Mouse (Mus musculus): ENCODE measurements around the gene Stk10. TPM values are rescaled to one million over a fixed set of nuclear protein-coding genes. Genes with fewer than 3 reads are reported as not detected.

Gene Stk10
- polyA plus RNA-seq, 1 experiment from 2014 or later, result 2.3 TPM

DNA sequence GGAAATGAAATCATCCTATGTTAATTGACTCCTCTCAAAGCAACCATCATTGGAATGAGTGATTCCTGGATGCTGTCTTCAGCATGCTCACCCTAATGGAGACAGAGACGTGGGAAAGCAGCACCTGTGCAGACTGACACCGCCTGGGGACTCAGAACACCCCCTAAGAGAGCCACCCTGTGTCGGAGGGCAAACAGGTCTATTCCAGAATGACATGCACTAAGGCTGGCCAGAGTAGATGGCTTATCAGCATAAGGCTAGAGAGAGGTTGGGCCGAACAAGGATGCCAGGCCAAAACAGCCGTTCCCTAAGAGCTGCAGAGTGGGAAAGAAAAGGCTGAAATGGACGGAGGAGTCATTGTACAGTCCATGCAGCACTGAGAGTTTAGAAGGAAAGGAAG is 93.0 kb downstream of the Stk10 start:
- no peaks in the 10 kb centered on the region for H3K4me1 ChIP-seq (replicated peaks; ENCODE audit: control insufficient read depth, insufficient read depth, low read length)
- no peak for DNase-seq (ENCODE audit: low spot score)
- 85% methylated on average over 6 of the region's 6 CpGs for WGBS
- no peak overlapping the region for H3K4me3 ChIP-seq (ENCODE audit: low read depth, low read length)
- H3K27ac ChIP-seq (ENCODE audit: low read depth, low read length), result no peak overlapping the region
- H3K4me2 ChIP-seq (replicated peaks; ENCODE audit: low read depth, low read length), result no peak overlapping the region
- no peak for ATAC-seq (ENCODE audit: low FRiP score)
- H3K27me3 ChIP-seq (ENCODE audit: control insufficient read depth, insufficient read depth, low read length), result no peaks in the 10 kb centered on the region
- H3K9me3 ChIP-seq (ENCODE audit: control insufficient read depth, low read length), result no peaks in the 10 kb centered on the region
- H3K9ac ChIP-seq (ENCODE audit: low read depth, low read length), result no peak overlapping the region
- H3K36me3 ChIP-seq (ENCODE audit: control insufficient read depth, insufficient read depth, low read length), result no peaks in the 10 kb centered on the region

DNA sequence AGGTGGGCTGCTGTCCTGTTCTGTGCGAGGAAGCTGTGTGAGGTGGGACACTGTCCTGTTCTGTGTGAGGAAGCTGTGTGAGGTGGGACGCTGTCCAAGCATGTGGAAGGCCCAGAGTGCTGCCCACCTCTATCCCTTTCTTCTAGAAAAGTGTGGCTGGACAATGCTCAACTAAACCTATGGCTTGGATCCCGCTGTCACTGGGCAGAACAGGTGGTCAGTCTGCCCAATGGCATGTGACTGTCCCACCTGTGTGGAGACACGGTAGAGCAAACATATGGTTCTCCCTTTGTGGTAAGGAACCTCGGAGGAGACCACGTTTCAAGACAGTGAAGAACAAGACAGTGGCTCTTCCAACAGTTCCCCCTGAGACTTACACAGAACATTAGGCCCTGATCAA is 94.8 kb downstream of the Stk10 start:
- WGBS, result 80% methylated on average over 6 of the region's 6 CpGs
- no peaks in the 10 kb centered on the region for H3K27me3 ChIP-seq (ENCODE audit: control insufficient read depth, insufficient read depth, low read length)
- ATAC-seq (ENCODE audit: low FRiP score) (no peak), DNase-seq (ENCODE audit: low spot score) (no peak)
- H3K9ac ChIP-seq (ENCODE audit: low read depth, low read length), result no peak overlapping the region
- H3K9me3 ChIP-seq (ENCODE audit: control insufficient read depth, low read length), result no peaks in the 10 kb centered on the region
- no peak overlapping the region for H3K4me3 ChIP-seq (ENCODE audit: low read depth, low read length)
- no peaks in the 10 kb centered on the region for H3K4me1 ChIP-seq (replicated peaks; ENCODE audit: control insufficient read depth, insufficient read depth, low read length)
- no peak overlapping the region for H3K27ac ChIP-seq (ENCODE audit: low read depth, low read length)
- H3K36me3 ChIP-seq (ENCODE audit: control insufficient read depth, insufficient read depth, low read length), result no peaks in the 10 kb centered on the region
- no peak overlapping the region for H3K4me2 ChIP-seq (replicated peaks; ENCODE audit: low read depth, low read length)

DNA sequence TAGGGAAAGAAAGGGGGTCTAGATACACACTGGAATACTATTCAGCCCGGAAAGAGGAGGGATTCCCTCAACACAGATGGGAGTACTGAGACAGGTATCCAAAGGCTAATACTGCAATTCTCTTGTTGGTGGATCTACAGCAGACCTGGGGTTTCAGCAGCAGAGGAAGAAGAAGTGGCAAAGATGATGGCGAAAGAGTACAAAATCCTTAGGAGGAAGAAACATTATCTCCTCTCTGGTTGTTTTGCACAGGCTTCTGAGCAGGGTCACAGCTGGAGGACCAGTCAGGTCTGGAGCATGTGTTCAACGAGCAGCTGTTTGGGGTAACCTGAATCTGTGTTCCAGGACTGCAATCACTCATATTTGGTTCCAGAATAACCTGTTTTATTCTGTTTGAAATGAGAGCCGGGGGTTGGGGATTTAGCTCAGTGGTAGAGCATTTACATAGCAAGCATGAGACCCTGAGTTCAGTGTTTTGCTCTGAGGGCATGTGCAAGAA is 96.7 kb downstream of the Stk10 start:
- no peaks in the 10 kb centered on the region for H3K9me3 ChIP-seq (ENCODE audit: control insufficient read depth, low read length)
- H3K4me2 ChIP-seq (replicated peaks; ENCODE audit: low read depth, low read length), result no peak overlapping the region
- WGBS, result 84% methylated on average over 4 of the region's 4 CpGs
- DNase-seq (ENCODE audit: low spot score) (no peak), ATAC-seq (ENCODE audit: low FRiP score) (no peak)
- H3K9ac ChIP-seq (ENCODE audit: low read depth, low read length), result no peak overlapping the region
- no peak overlapping the region for H3K27ac ChIP-seq (ENCODE audit: low read depth, low read length)
- no peaks in the 10 kb centered on the region for H3K4me1 ChIP-seq (replicated peaks; ENCODE audit: control insufficient read depth, insufficient read depth, low read length)
- no peaks in the 10 kb centered on the region for H3K36me3 ChIP-seq (ENCODE audit: control insufficient read depth, insufficient read depth, low read length)
- no peaks in the 10 kb centered on the region for H3K27me3 ChIP-seq (ENCODE audit: control insufficient read depth, insufficient read depth, low read length)
- H3K4me3 ChIP-seq (ENCODE audit: low read depth, low read length), result no peak overlapping the region

DNA sequence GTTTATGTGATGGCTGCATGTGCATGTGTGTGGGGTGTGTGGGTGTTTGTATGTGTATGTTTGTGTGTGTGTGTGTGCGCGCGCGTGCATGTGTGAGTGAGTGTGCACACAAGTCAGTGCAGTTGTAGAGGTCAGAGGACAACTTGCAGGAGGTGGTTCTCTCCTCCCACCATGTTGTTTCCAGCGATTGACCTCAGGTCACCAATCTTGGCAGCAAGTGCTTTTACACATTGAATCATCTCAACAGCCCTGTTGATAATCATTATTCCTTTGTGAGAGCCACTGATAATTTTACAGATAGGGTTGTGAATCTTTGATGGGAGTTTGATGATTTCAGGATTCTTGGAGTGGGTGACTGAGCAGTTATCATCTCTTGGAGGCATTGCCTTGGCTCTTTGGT is 99.6 kb downstream of the Stk10 start:
- H3K4me3 ChIP-seq (ENCODE audit: low read depth, low read length), result no peak overlapping the region

DNA sequence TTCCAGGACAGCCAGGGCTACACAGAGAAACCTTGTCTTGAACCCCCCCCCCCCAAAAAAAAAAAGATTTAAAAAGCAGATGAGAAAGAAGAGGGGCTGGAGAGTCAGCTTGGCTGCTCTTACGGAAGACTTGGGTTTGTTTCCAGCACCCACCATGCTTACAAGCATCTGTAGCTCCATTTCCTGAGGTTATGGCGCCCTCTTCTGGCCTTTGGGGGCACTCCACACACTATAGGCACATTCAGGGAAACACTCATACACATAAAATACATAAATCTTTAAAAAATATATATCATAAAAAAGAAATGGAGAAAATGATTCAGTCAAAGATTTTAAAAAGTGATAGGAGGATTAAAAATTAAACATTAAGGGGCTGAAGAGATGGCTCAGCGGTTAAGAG is 100.4 kb downstream of the Stk10 start:
- ATAC-seq (ENCODE audit: low FRiP score) (no peak), DNase-seq (ENCODE audit: low spot score) (no peak)
- Histone ChIP-seq H3K27ac (ENCODE audit: low read depth, low read length) (no peak overlapping the region), H3K9me3 (ENCODE audit: control insufficient read depth, low read length) (no peaks in the 10 kb centered on the region), H3K4me1 (replicated peaks; ENCODE audit: control insufficient read depth, insufficient read depth, low read length) (no peaks in the 10 kb centered on the region), H3K9ac (ENCODE audit: low read depth, low read length) (no peak overlapping the region), H3K4me2 (replicated peaks; ENCODE audit: low read depth, low read length) (no peak overlapping the region), H3K4me3 (ENCODE audit: low read depth, low read length) (no peak overlapping the region), H3K36me3 (ENCODE audit: control insufficient read depth, insufficient read depth, low read length) (no peaks in the 10 kb centered on the region), H3K27me3 (ENCODE audit: control insufficient read depth, insufficient read depth, low read length) (no peaks in the 10 kb centered on the region)
- 63% methylated on average over 3 of the region's 3 CpGs for WGBS

More for the DNA sequence above, 99.6 kb downstream of the Stk10 start:
- no peaks in the 10 kb centered on the region for H3K36me3 ChIP-seq (ENCODE audit: control insufficient read depth, insufficient read depth, low read length)
- no peak overlapping the region for H3K9ac ChIP-seq (ENCODE audit: low read depth, low read length)
- H3K4me1 ChIP-seq (replicated peaks; ENCODE audit: control insufficient read depth, insufficient read depth, low read length), result no peaks in the 10 kb centered on the region
- no peak overlapping the region for H3K27ac ChIP-seq (ENCODE audit: low read depth, low read length)
- H3K9me3 ChIP-seq (ENCODE audit: control insufficient read depth, low read length), result no peaks in the 10 kb centered on the region
- ATAC-seq (ENCODE audit: low FRiP score) (no peak), DNase-seq (ENCODE audit: low spot score) (no peak)
- 95% methylated on average over 5 of the region's 5 CpGs for WGBS
- no peak overlapping the region for H3K4me2 ChIP-seq (replicated peaks; ENCODE audit: low read depth, low read length)
- no peaks in the 10 kb centered on the region for H3K27me3 ChIP-seq (ENCODE audit: control insufficient read depth, insufficient read depth, low read length)

DNA sequence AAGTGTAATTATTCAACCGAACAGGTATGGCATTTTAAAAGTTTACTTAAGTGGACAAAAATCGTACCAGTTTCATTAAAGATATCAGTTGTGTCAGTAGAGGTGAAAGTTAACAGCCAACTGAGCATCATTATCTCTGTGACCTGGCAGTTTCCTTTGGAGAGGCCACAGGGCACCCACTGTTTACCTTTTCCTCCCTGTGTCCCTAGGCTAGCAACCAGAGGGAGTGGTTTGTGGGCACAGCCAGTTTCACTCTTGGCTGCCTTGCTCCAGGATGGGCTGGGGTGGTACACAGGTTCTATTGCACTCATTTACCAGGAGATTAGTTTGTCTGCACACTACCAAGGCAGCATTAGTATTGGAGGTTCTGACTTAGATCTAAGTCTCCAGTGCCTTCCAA is 101.0 kb downstream of the Stk10 start:
- DNase-seq (ENCODE audit: low spot score) (no peak), ATAC-seq (ENCODE audit: low FRiP score) (no peak)
- 88% methylated on average over 2 of the region's 2 CpGs for WGBS
- H3K4me3 ChIP-seq (ENCODE audit: low read depth, low read length), result no peak overlapping the region
- no peaks in the 10 kb centered on the region for H3K27me3 ChIP-seq (ENCODE audit: control insufficient read depth, insufficient read depth, low read length)
- H3K27ac ChIP-seq (ENCODE audit: low read depth, low read length), result no peak overlapping the region
- H3K36me3 ChIP-seq (ENCODE audit: control insufficient read depth, insufficient read depth, low read length), result no peaks in the 10 kb centered on the region
- H3K4me2 ChIP-seq (replicated peaks; ENCODE audit: low read depth, low read length), result no peak overlapping the region
- H3K4me1 ChIP-seq (replicated peaks; ENCODE audit: control insufficient read depth, insufficient read depth, low read length), result no peaks in the 10 kb centered on the region
- H3K9me3 ChIP-seq (ENCODE audit: control insufficient read depth, low read length), result no peaks in the 10 kb centered on the region
- H3K9ac ChIP-seq (ENCODE audit: low read depth, low read length), result no peak overlapping the region

DNA sequence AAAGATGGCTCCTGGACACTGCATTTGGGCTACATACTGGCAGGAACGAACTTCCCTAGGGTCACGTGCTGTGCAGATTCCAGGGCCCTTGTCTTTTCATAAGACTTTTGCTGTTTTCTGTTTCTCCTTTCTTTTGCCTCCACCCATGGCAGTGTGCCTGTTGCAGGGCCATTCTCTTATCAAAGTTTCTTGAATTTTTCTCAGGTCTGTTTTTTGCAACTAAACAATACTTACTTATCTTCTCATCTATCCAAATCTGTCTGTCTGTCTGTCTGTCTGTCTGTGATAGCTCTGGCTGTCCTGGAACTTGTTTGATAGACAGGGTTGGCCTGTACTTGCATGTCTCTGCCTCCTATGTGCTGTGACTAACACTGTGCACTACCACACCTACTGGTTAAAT is 101.7 kb downstream of the Stk10 start:
- H3K4me3 ChIP-seq (ENCODE audit: low read depth, low read length), result no peak overlapping the region
- H3K36me3 ChIP-seq (ENCODE audit: control insufficient read depth, insufficient read depth, low read length), result no peaks in the 10 kb centered on the region
- no peak overlapping the region for H3K9ac ChIP-seq (ENCODE audit: low read depth, low read length)
- no peak for DNase-seq (ENCODE audit: low spot score)
- no peak overlapping the region for H3K4me2 ChIP-seq (replicated peaks; ENCODE audit: low read depth, low read length)
- H3K27ac ChIP-seq (ENCODE audit: low read depth, low read length), result no peak overlapping the region
- WGBS, result 70% methylated on average over 2 of the region's 2 CpGs
- no peaks in the 10 kb centered on the region for H3K9me3 ChIP-seq (ENCODE audit: control insufficient read depth, low read length)
- H3K4me1 ChIP-seq (replicated peaks; ENCODE audit: control insufficient read depth, insufficient read depth, low read length), result no peaks in the 10 kb centered on the region
- ATAC-seq (ENCODE audit: low FRiP score), result no peak
- H3K27me3 ChIP-seq (ENCODE audit: control insufficient read depth, insufficient read depth, low read length), result no peaks in the 10 kb centered on the region

DNA sequence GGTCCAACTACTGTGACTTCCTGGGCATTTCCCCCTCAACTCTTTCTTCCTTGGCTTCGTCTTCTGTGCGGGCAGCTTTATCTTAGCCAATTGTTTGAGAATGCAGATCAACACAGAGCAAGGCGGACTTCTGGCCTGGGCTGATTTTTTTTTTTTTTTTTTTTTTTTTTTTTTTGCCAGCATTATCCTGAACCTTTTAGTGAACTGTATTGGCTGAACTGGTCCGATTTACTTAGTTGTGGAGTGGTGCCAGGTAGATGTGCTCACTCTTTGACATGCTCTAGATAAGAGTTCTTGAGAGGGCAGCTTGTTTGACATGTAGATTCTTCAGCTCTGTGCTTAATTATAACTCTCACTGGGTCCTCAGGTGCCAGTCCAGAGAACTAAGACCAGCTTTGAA is 103.2 kb downstream of the Stk10 start:
- DNase-seq (ENCODE audit: low spot score), result no peak
- 78% methylated on average over 4 of the region's 4 CpGs for WGBS
- Histone ChIP-seq H3K9ac (ENCODE audit: low read depth, low read length) (no peak overlapping the region), H3K36me3 (ENCODE audit: control insufficient read depth, insufficient read depth, low read length) (no peaks in the 10 kb centered on the region), H3K4me3 (ENCODE audit: low read depth, low read length) (no peak overlapping the region), H3K4me1 (replicated peaks; ENCODE audit: control insufficient read depth, insufficient read depth, low read length) (no peaks in the 10 kb centered on the region), H3K9me3 (ENCODE audit: control insufficient read depth, low read length) (no peaks in the 10 kb centered on the region), H3K4me2 (replicated peaks; ENCODE audit: low read depth, low read length) (no peak overlapping the region), H3K27me3 (ENCODE audit: control insufficient read depth, insufficient read depth, low read length) (no peaks in the 10 kb centered on the region), H3K27ac (ENCODE audit: low read depth, low read length) (no peak overlapping the region)
- ATAC-seq (ENCODE audit: low FRiP score), result no peak

DNA sequence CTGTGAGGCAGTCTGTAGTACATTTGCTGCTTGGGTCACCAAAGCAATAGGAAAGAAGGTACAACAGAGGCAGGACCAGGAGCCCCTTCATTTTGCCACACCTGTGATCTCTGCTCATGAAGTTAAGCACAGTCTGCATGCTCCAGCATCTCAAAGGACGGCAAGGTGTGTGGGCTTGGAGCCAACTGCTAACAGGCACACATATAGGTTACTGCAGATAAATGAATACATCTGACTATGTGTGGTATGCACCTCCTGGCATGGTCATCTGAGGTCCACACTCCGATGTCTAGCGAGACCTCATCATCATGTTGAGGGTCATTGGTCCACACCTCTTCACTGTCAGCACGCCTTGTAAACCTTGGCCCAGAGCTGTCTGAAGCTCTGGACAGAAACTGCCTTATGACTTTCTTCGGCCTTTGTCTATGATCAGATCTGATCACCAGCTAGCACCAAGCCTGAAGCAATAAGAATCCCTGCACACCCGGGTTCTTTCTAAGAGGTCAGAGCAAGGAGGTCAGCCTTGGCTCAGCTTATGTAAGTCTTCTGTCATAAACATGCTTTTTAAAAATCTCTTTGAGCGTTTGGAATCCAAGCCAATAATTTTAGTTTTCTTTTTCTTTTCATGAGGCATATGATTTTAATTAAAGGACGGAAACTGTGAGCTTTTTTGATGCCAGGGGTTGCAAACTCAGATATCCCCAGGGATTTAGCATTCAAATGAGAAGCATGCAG is 105.6 kb downstream of the Stk10 start:
- no peak overlapping the region for H3K4me3 ChIP-seq (ENCODE audit: low read depth, low read length)
- WGBS, result 78% methylated on average over 8 of the region's 8 CpGs
- no peak overlapping the region for H3K9ac ChIP-seq (ENCODE audit: low read depth, low read length)
- no peaks in the 10 kb centered on the region for H3K36me3 ChIP-seq (ENCODE audit: control insufficient read depth, insufficient read depth, low read length)
- no peak overlapping the region for H3K4me2 ChIP-seq (replicated peaks; ENCODE audit: low read depth, low read length)
- ATAC-seq (ENCODE audit: low FRiP score) (no peak), DNase-seq (ENCODE audit: low spot score) (no peak)
- H3K9me3 ChIP-seq (ENCODE audit: control insufficient read depth, low read length), result no peaks in the 10 kb centered on the region
- no peaks in the 10 kb centered on the region for H3K4me1 ChIP-seq (replicated peaks; ENCODE audit: control insufficient read depth, insufficient read depth, low read length)
- no peak overlapping the region for H3K27ac ChIP-seq (ENCODE audit: low read depth, low read length)
- no peaks in the 10 kb centered on the region for H3K27me3 ChIP-seq (ENCODE audit: control insufficient read depth, insufficient read depth, low read length)
